Mouse (Mus musculus) layer of hippocampus, adult 2 months (tissue): ENCODE results near the gene Ccdc93. TPM values are rescaled to one million over a fixed set of nuclear protein-coding genes. Genes with fewer than 3 reads are reported as not detected.
A peak's percentile ranks its signal among the peaks of the same experiment; 100 is the strongest.

Source experiments
- DNase-seq, 2 experiments: peaks; one replicate each; pipeline ENCODE4 v3.0.0; 2022; ENCODE audit warnings: low spot score in 2 of 2
- H3K27ac ChIP-seq: fragments of 200-600 bp; 2 replicates; pipeline ENCODE4 v1.8.1; 2022
- H3K4me3 ChIP-seq: fragments of 200-600 bp; 2 replicates; pipeline ENCODE4 v1.8.1; 2022; ENCODE audit warnings: mild to moderate bottlenecking
- CTCF ChIP-seq: fragments of 200-600 bp; conservative IDR thresholded peaks from 2 replicates; pipeline ENCODE4 v1.8.1; 2022; ENCODE audit warnings: antibody characterized with exemption, mild to moderate bottlenecking, moderate library complexity
- total RNA-seq, 2 experiments: library from RNA; stranded (reverse); gene quantifications; 2 replicates each; pipeline ENCODE4 v1.2.3; 2021

Gene Ccdc93
- total RNA-seq, 2 experiments from 2014 or later, result 30.1 to 32.4 TPM

DNA sequence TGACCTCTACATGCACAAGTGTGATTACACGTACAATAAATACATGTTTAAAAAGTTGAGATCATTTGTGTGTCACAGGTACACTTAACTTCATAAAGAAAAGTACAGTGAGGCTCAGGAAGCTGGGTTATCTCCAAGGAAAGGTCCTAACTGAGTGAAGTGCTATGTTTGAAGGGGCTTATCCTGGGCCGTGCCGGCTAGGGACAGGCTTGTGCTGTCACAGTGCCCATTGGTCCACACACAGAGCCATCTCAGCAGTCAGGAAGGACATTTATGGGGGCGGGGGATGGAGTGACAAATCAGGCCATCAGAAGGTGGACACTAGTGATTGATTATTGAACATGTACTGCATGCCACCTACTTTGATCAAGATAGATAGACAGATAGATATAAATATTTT is 22.2 kb downstream of the Ccdc93 start:
- DNase-seq, result no peak
- no peak overlapping the region for H3K27ac ChIP-seq
- TF ChIP-seq CTCF, result no peak
- no peak overlapping the region for H3K4me3 ChIP-seq

DNA sequence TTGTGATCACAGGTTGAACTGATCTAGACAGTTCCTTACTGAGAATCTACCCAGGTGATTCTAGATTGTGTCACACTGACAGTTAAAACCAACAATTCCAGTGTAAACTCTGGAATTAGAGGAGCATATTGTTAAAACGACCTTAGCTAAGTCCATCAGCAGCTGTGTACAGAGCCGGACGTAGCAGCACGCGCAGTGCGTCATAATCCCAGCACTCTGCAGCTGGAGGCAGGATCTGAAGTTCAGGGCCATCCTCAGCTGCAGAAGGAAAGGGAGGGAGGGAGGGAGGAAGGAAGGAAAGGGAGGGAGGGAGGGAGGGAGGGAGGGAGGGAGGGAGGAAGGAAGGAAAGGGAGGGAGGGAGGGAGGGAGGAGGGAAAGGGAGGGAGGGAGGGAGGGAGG is 24.1 kb downstream of the Ccdc93 start:
- no peak overlapping the region for H3K27ac ChIP-seq
- DNase-seq, result no peak
- TF ChIP-seq CTCF, result no peak
- no peak overlapping the region for H3K4me3 ChIP-seq

DNA sequence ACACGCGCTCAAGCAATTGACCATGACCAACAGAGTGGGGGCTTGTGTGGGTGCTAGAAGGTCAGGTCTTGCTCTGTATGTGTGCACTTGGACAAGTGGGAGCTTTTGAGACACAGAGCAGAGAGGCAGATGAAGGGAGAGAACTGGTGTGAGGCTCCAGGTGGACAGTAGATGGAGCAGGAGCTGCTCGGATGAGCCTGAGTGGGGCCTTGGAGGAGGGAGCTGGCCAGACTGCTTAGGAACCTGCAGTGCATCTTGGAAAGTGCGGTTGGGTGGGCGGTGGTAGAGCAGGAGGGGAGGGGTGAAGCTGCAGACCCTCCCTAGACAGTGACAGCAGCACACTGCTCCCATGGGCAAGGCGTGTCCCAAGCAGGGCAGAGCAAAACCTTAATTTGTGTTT is 29.2 kb downstream of the Ccdc93 start:
- TF ChIP-seq CTCF, result peak; percentile 60
- Histone ChIP-seq H3K27ac (no peak overlapping the region), H3K4me3 (no peak overlapping the region)
- no peak for DNase-seq

DNA sequence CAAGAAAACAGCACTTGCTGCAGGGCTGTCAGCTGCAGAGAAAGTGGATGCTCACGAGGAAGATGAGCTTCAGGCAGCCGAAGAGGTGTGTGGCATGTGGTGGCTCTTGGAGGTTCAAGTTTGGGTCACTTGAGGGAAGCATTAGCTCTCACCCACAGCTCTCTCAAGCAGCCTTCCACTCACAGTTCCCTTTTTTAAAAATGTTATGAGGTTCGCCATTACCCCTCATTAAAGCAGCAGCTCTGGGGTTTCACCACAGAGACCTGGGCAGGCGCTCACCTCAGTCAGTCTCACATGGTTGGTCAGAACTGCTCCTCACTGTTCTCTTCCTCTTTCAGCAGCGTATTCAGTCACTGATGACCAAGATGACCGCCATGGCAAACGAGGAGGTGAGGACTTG is 31.0 kb downstream of the Ccdc93 start:
- DNase-seq, result no peak
- H3K4me3 ChIP-seq, result no peak overlapping the region
- H3K27ac ChIP-seq, result no peak overlapping the region
- TF ChIP-seq CTCF, result no peak

DNA sequence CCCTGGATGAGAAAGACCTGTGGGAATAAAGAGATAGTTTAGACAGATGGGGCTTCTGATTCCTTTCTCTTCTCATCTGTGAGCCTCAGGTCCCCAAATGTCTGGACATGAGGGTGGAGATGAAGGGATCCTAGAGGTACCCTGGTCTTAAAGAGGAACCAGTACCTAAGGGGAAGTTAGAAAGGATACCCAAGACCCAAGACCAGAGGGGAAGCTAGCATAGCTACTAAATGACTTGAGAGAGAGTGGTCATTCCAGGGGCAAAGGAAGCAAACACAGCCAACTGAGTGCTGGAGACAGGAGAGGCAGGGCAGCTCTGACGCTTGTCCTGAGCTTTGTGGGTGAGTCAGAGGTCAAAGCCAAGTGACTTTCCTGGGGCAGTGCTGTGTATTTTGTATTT is 31.8 kb downstream of the Ccdc93 start:
- no peak overlapping the region for H3K27ac ChIP-seq
- no peak for DNase-seq
- no peak for TF ChIP-seq CTCF
- H3K4me3 ChIP-seq, result no peak overlapping the region

DNA sequence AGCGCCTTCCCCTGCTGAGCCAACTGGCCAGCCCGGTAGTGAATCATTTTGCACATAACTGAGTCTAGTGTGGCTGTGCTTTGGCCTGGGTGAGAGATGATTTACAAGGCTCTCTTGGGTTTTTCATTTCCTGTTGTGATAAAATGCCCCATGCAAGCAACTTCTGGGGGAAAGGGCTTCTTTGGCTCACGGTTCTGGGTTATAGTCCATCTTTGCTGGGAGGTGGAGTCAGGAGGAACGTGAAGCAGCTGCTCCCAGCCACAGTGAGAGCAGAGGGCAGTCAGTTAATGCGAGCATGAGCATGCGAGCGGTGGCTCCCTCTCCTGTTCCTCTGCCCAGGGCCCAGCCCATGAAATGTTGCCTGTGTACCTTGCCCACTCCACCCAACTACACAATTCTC is 33.0 kb downstream of the Ccdc93 start:
- no peak for TF ChIP-seq CTCF
- Histone ChIP-seq H3K27ac (0 out of 2 replicates have a peak overlapping the region, but pooled peaks have one; percentile 14), H3K4me3 (no peak overlapping the region)
- no peak for DNase-seq

DNA sequence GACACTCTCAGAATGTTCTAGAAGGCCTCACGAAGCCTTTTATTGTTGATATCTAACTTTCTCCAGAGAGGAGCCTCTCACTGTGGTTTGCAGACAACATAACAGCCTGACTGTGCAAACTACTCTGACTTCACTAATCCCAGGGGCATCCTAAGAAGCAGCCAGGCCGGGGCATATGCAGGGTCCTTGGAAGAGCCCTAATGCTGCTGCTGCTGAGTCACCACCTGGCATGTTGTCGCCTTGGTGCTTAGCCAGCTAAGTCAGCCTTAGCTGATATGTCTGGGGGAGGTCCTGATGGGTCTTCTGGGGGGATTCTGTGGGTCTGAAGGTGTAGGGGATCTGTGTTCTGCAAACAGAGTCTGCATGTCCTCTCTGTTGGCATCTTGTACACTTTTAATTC is 35.4 kb downstream of the Ccdc93 start:
- no peak for TF ChIP-seq CTCF
- Histone ChIP-seq H3K27ac (no peak overlapping the region), H3K4me3 (no peak overlapping the region)
- no peak for DNase-seq

DNA sequence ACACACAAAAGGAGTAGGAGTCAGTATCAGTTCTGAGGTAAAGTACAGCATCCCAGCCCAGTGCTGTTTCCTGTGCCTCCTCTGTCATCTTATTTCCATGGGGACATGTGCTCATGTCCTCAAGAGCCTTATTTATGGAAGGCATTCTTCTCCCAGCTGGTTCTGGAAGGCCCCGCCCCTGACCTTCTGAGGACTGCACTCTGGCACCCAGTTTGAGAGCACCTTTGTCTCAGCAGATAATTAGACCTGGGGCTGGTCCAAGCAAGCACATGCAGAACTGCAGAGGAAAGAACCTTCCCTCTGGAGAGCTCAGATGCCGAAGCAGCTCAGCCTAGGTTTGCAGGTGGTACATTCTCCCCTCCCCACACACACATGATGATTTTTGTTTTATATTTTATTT is 37.4 kb downstream of the Ccdc93 start:
- Histone ChIP-seq H3K27ac (no peak overlapping the region), H3K4me3 (no peak overlapping the region)
- DNase-seq, result no peak
- no peak for TF ChIP-seq CTCF

DNA sequence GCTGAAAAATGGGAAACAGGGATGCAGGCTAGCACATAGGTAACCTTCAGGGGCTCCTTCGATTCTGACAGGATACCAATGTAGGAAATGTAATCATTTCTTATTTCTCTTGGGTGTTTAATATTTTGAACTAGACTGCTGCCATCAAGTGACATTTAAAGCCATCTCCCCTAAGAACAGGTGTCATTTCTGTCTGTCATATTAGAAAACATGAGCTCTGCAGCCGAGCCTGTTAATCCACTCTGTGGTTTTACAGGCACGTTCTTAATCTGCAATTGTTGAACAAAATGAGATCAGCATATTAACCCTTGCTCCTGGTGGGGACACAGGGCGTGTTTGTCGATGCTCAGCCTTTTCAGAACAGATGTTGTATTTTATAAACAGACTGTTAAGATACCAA is 40.7 kb downstream of the Ccdc93 start:
- H3K27ac ChIP-seq, result no peak overlapping the region
- H3K4me3 ChIP-seq, result no peak overlapping the region
- DNase-seq, result no peak
- no peak for TF ChIP-seq CTCF

DNA sequence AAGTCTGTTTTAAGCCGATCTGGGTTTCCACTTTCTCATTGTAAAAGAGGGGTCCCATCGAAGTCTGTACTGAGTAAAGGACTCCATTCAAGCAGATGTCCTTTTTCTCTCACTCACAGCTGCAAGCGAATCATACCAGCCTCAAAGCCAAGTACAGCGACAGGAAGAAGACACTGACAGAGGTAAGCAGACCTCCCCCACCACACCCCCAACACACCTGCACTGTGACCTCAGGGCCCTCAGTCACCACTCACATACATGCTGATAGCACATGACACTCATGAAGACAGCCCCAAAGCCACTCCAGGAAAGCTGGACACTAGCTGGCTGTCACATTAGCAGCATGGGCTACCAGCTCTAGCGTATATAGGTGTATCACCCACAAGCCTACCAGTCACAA is 46.9 kb downstream of the Ccdc93 start:
- no peak for TF ChIP-seq CTCF
- DNase-seq, result no peak

DNA sequence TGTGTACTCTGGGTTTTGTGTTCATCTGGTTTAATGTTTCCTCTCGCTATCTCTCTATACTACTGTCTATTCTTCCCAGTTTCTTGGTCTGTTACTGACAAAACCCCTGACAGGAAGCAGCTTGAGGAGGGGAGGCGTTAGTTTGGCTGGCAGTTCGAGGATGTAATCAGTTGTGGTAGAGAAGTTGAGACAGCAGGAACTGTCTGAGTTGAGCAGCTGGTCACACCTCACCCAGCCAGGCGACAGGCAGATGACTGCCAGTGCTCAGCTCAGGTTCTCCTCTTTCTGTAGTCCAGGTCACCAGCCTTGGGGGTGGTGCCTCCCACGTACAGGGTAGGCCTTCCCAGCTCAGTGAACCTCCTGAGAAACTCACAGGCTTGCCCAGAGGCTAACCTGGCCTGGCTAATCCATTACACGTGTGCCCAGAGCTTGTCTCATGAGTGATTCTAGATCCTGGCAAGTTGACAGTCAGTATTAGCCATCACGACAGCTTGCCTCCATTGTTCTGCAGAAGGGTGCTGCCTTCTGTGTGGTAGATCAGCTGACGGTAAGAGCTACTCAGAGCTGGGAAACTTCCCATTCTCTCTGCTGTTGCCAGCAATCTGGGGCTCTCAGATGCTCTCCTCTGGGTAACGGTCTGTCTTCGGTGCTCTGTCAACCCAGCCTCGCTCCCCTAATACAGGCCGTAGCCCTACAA is 47.6 kb downstream of the Ccdc93 start:
- Histone ChIP-seq H3K4me3 (no peak overlapping the region), H3K27ac (peak overlapping the region; percentile 90)
- TF ChIP-seq CTCF, result no peak
- peak; percentile 74 to 84 for DNase-seq

More for the DNA sequence above, 46.9 kb downstream of the Ccdc93 start:
- H3K27ac ChIP-seq, result peak overlapping the region; percentile 90
- no peak overlapping the region for H3K4me3 ChIP-seq

DNA sequence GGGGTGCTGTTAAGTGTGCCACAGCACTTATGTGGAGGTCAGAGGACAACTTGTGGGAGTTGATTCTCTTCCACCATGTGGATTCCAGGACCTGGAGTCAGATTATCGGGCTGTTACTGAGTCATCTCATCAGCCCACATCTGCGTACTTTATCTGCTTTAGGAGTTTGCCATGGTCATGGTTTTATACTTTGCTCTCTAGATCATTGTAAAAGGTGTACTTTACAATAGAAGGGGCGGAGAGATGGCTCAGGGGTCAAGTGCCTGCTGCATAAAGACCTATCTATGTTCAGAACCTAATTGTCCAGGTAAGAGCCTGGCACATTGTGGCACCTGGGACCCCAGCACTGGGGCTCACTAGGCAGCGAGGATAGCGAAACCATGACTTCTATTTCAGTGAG is 48.6 kb downstream of the Ccdc93 start:
- no peak overlapping the region for H3K4me3 ChIP-seq
- H3K27ac ChIP-seq, result peak overlapping the region; percentile 90
- no peak for DNase-seq
- no peak for TF ChIP-seq CTCF

DNA sequence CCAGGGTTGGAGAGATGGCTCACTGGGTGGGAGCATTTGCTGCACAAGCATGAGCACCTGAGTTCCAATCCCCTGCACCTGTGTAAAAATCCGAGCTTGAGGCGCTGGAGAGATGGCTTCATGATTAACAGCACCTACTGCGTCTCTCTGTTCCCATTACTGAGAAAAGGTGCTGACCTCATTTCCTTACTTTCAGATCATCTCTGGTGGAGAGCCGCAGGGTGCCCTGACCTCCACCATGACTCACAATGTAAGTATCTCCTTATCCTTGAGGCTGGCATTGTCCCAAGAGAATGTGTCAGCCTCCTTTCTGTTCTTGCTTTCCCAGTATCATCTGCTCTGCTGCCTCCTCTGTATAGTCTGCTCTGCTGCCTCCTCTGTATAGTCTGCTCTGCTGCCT is 52.2 kb downstream of the Ccdc93 start:
- H3K27ac ChIP-seq, result no peak overlapping the region
- no peak for TF ChIP-seq CTCF
- DNase-seq, result no peak
- H3K4me3 ChIP-seq, result no peak overlapping the region

DNA sequence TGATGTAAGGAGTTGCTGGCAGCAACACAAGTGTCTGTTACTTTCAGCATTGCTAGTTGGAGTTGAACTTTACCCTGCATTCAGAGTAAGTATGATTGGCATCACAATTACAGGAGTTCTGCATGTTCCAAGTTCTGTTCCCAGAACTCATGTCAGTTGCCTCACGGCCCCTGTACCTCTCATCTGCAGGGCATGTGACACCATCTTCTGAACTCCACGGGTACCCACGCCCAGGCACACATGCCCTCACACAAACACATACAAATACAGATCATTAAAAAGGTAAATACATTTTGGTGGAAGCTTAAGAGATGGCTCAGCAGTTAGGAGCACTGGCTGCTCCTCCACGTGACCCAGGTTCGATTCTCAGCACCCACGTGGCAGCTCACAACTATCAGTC is 56.0 kb downstream of the Ccdc93 start:
- Histone ChIP-seq H3K27ac (no peak overlapping the region), H3K4me3 (no peak overlapping the region)
- no peak for TF ChIP-seq CTCF
- DNase-seq, result no peak
